Mouse (Mus musculus) stomach, embryonic 16.5 days (tissue): ENCODE data around the gene Fkbp8. TPM values are rescaled to one million over a fixed set of nuclear protein-coding genes. Genes with fewer than 3 reads are reported as not detected.
A peak's percentile ranks its signal among the peaks of the same experiment; 100 is the strongest.

Experiments used
- ATAC-seq: fragments of 200-750 bp; cut with Nextera tagmentation; 2 replicates; pipeline ENCODE4 v1.8.0; 2017; ENCODE audit warnings: moderate number of reproducible peaks, moderate TSS enrichment; ENCODE audit not compliant: insufficient read depth, low FRiP score
- H3K27ac ChIP-seq: fragments of 300-500 bp; sonication (generic); 2 replicates; pipeline ENCODE4 v1.5.1; 2014; ENCODE audit warnings: low read length
- H3K27me3 ChIP-seq: fragments of 300-500 bp; sonication (generic); 2 replicates; pipeline ENCODE4 v1.6.1; 2014; ENCODE audit warnings: low read length, control low read depth, mixed read lengths; ENCODE audit not compliant: control insufficient read depth, insufficient read depth
- H3K36me3 ChIP-seq: fragments of 300-500 bp; sonication (generic); 2 replicates; pipeline ENCODE4 v1.6.1; 2014; ENCODE audit warnings: low read length; ENCODE audit not compliant: control insufficient read depth, insufficient read depth
- H3K4me1 ChIP-seq: fragments of 300-500 bp; sonication (generic); 2 replicates; pipeline ENCODE4 v1.6.1; 2014; ENCODE audit warnings: low read length, control low read depth, mixed read lengths; ENCODE audit not compliant: control insufficient read depth, insufficient read depth
- H3K4me2 ChIP-seq: fragments of 300-500 bp; sonication (generic); 2 replicates; pipeline ENCODE4 v1.6.1; 2014; ENCODE audit warnings: low read depth, low read length, mixed read lengths
- H3K4me3 ChIP-seq: fragments of 300-500 bp; sonication (generic); replicated peaks from 2 replicates; pipeline ENCODE4 v1.5.1; 2014; ENCODE audit warnings: mild to moderate bottlenecking, low read length
- H3K9ac ChIP-seq: fragments of 300-500 bp; sonication (generic); 2 replicates; pipeline ENCODE4 v1.6.1; 2014; ENCODE audit warnings: low read length
- H3K9me3 ChIP-seq: fragments of 300-500 bp; sonication (generic); replicated peaks from 2 replicates; pipeline ENCODE4 v1.6.1; 2016; ENCODE audit warnings: low read length, control low read depth; ENCODE audit not compliant: control insufficient read depth
- WGBS: fragments of 180-500 bp; shearing (Covaris S2); extraction: QIAGEN DNeasy Blood & Tissue Kit; methylation state at CpG from one replicate; pipeline ENCODE4 v1.1.7; 2014; 5-methylcytosine and 5-hydroxymethylcytosine counted together
- polyA plus RNA-seq: library from polyadenylated mRNA; unstranded; fragments of >200 nt; fragmentation: Nextera tagmentation; extraction: Ambion mirVana; gene quantifications from 2 replicates; pipeline ENCODE4 v1.2.1, GENCODE M21; 2015

Gene Fkbp8
- polyA plus RNA-seq, 1 experiment from 2014 or later = 291 TPM

DNA sequence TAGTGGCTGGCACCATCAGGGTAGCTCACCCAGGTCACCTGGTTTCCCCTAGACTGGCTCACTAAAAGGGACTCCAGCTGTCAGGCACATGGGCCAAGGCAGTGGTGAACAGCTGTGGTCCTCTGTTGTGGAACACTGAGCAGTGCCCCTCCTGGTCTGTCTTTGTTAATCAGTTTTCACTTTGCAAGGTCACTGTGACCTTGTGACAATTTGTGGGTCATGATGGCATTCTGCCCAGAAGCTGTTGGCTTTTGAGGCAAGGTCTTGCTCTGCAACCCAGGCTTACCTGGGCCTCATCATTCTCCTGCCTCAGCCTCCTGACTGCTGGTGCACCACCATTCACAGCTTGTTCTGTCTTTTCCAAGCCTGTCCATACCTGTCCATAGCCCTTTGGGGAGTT, 42.8 kb downstream of the Fkbp8 start:
- 0 out of 2 replicates have a peak, but pooled peaks have one; percentile 2 for ATAC-seq
- Histone ChIP-seq H3K27me3 (no peaks in the 10 kb centered on the region), H3K27ac (no peak overlapping the region)

DNA sequence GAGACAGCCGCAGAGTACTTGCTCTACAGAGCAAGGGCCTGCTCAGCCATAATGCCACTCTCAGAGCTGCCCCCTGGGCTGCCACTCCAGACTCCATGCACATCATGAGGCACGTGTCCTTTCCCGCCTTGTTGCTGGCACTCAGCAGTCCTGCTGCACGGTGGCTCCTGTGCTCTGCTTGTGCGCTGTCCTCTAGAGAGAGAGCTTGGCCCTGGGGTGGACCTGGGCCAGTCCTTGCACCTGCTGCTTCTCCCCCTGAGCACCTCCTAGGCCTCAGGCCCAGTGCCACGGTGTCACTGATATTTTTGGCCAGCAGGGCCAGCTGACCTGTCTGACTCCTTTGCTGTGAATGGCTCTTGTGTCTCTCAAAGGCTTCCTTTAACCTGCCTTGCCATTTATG, 43.5 kb downstream of the Fkbp8 start:
- H3K4me3 ChIP-seq = no peak overlapping the region
- no peak overlapping the region for H3K27ac ChIP-seq
- no peaks in the 10 kb centered on the region for H3K4me1 ChIP-seq
- no peak overlapping the region for H3K9ac ChIP-seq
- H3K9me3 ChIP-seq = no peaks in the 10 kb centered on the region
- ATAC-seq = no peak
- no peaks in the 10 kb centered on the region for H3K27me3 ChIP-seq
- H3K36me3 ChIP-seq = no peaks in the 10 kb centered on the region
- H3K4me2 ChIP-seq = no peak overlapping the region
- 77% methylated on average over 6 of the region's 6 CpGs for WGBS

More for the DNA sequence above, 42.8 kb downstream of the Fkbp8 start:
- Histone ChIP-seq H3K4me3 (no peak overlapping the region), H3K4me1 (0 out of 2 replicates have a peak, but pooled peaks cover 6% of the 10 kb centered on the region), H3K9ac (no peak overlapping the region), H3K4me2 (no peak overlapping the region), H3K36me3 (no peaks in the 10 kb centered on the region), H3K9me3 (no peaks in the 10 kb centered on the region)

DNA sequence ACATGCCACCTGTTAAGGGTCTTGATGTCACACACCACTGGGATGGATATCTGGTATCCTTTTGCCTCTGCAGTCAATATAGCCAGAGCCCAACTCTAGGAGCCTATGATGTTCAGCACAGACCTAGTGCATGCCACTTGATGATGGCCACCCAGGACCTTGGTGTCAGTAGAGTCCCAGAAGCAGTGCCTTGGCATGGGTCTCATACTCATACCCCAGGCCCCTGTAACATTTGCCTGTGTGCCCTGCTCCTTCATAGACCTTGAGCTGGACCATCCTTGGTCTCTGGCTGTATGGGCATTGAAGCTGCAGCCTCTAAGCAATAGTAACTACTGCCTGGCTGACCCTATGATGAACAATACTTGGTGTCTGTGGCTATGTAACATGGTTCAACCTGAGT, 46.8 kb downstream of the Fkbp8 start:
- H3K4me3 ChIP-seq = no peak overlapping the region
- H3K27me3 ChIP-seq = no peaks in the 10 kb centered on the region
- H3K9ac ChIP-seq = no peak overlapping the region
- ATAC-seq = no peak
- peaks cover 4% of the 10 kb centered on the region; the same call in 1 of the 2 replicates for H3K36me3 ChIP-seq
- no peaks in the 10 kb centered on the region for H3K9me3 ChIP-seq
- no peak overlapping the region for H3K4me2 ChIP-seq
- no peaks in the 10 kb centered on the region for H3K4me1 ChIP-seq
- H3K27ac ChIP-seq = no peak overlapping the region

DNA sequence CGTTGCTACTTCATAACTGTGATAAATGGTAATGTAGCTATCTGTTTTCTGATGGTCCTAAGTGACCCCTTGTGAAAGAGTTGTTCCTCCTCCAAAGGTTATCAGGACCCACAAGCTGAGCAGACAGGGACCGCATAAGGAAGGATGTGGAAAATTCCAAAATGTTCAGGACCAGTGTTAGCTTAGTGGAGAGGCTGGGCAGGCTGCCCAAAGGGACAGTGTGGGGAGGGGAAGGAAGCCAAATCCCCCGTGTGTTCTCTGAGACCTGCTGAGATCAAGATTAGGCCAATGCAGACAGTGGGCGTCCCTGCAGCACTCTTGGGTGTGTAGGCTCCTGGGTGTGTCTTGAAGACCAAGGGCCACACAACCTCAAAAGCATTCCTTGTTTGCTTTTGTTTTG, 47.4 kb downstream of the Fkbp8 start:
- H3K4me2 ChIP-seq = no peak overlapping the region
- H3K36me3 ChIP-seq = peaks cover 4% of the 10 kb centered on the region; the same call in 1 of the 2 replicates
- H3K27ac ChIP-seq = no peak overlapping the region
- H3K27me3 ChIP-seq = no peaks in the 10 kb centered on the region
- H3K4me1 ChIP-seq = no peaks in the 10 kb centered on the region
- no peaks in the 10 kb centered on the region for H3K9me3 ChIP-seq
- no peak for ATAC-seq
- H3K4me3 ChIP-seq = no peak overlapping the region
- H3K9ac ChIP-seq = no peak overlapping the region
- WGBS = 61% methylated on average over 4 of the region's 4 CpGs

DNA sequence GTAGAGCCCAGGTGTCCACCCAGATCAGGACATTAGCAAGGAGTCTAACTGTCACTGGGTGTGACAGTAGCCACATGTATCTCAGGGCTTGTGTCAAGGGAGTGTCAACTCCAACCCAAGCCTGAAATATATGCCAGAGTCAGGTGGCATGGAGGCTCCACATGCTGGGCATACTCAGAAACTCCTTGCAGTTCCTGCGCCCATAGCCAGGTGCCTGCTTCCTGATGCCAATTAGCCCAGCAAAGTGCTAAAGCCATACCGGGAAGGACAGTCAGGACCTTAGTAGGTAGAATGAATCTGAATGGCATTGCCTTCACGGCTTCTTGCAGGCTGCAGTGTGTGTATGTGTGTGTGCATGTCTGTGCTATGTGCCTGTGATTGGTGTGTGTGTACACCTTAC, 49.7 kb downstream of the Fkbp8 start:
- WGBS = 92% methylated on average over 3 of the region's 3 CpGs

DNA sequence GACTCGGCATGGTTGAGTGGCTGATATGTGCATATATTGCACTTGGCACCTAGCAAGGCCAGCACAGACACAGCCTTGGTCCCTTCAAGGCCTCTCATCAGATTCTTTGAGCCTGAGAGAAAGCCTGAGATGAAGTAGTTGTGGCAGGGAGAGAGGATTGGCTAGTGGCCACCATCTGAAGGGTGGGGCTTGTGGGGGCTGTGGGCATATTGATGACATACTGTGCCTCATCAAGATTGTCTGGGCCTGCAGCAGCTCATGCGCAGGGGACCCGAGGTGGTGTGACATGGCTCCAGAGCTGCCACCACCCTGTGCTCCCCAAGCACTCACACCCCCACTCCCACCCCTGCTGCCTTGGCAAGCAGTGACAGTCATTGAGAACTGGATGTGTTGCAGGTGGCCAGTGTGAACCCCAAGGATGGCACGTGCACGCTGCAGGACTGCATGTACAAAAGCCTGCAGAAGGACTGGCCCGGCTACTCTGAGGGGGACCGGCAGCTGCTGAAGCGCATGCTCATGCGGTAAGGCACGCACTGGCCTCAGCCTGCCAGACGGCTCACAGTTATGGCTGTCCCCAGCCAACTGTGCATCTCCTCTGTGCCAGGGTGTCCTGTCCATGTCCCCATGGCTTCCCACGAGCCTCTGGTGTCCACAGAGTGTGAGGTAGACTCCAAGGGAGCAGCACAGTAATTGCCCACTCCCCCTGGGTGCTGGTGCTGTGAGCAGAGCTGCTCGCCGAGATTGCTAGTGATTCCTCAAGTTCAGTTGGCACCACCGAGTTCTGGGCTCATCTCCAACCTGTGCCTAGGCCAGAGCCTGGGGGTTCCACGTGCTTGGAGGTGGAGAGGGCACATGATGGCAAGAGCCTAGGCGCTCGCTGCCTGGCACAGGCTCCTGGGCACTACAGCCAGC, 56.2 kb downstream of the Fkbp8 start:
- no peaks in the 10 kb centered on the region for H3K27me3 ChIP-seq
- H3K27ac ChIP-seq = no peak overlapping the region
- no peak overlapping the region for H3K4me2 ChIP-seq
- H3K9me3 ChIP-seq = no peaks in the 10 kb centered on the region
- H3K36me3 ChIP-seq = peaks cover 20% of the 10 kb centered on the region
- no peaks in the 10 kb centered on the region for H3K4me1 ChIP-seq
- WGBS = 91% methylated on average over 18 of the region's 18 CpGs
- H3K9ac ChIP-seq = no peak overlapping the region
- no peak for ATAC-seq
- no peak overlapping the region for H3K4me3 ChIP-seq

More for the DNA sequence above, 49.7 kb downstream of the Fkbp8 start:
- Histone ChIP-seq H3K27me3 (no peaks in the 10 kb centered on the region), H3K27ac (no peak overlapping the region), H3K9ac (no peak overlapping the region), H3K9me3 (no peaks in the 10 kb centered on the region), H3K4me3 (no peak overlapping the region), H3K4me1 (no peaks in the 10 kb centered on the region), H3K4me2 (no peak overlapping the region), H3K36me3 (peaks cover 13% of the 10 kb centered on the region)
- ATAC-seq = no peak

DNA sequence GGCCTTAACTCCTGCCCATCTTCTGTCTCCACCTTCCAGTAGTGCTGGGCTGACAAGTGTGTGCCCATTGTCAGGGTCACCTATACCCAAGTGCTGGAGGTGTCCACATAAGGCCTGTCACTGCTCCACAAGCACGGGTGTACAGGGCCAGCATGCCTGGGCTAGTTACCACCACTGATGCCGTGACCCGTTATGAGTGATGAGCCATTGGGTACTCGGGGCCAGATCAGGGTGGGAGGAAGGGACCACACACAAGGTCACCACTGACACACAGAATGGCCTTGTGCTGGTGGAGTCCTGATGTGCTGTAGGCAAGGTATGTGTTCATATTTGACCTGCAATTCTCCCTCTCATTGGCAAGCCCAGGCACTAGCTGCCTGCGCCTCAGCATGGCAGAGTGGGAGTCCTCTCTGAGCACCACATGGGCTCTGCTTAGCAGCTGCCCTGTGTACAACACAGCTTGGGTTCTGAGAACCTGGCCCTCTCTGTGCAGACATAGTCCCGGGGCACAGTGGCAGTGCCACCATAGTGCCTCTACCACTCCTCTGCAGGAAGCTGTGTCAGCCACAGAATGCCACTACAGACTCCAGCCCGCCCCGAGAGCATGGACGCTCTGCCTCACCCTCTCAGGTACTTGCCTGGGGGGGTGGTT, 57.2 kb downstream of the Fkbp8 start:
- Histone ChIP-seq H3K27me3 (no peaks in the 10 kb centered on the region), H3K4me2 (no peak overlapping the region), H3K9me3 (no peaks in the 10 kb centered on the region), H3K4me1 (no peaks in the 10 kb centered on the region), H3K36me3 (peaks cover 22% of the 10 kb centered on the region), H3K27ac (no peak overlapping the region), H3K4me3 (no peak overlapping the region), H3K9ac (no peak overlapping the region)
- 86% methylated on average over 9 of the region's 9 CpGs for WGBS
- ATAC-seq = no peak

Other genes starting within 250 kb of the Fkbp8 start
- gene Homer3, start 244.9 kb upstream of the Fkbp8 start, polyA plus RNA-seq = 27.3 and 32.5 TPM in 2 replicates
- 48.8 and 50.4 TPM in 2 replicates for gene Ddx49, start 225.2 kb upstream of the Fkbp8 start, polyA plus RNA-seq
- gene Cope, start 225.2 kb upstream of the Fkbp8 start, polyA plus RNA-seq = 354 and 410 TPM in 2 replicates
- 3.8 and 4.1 TPM in 2 replicates for gene Cers1, start 211.9 kb upstream of the Fkbp8 start, polyA plus RNA-seq
- gene Gdf1, start 197.9 kb upstream of the Fkbp8 start, polyA plus RNA-seq = 1.4 and 2.1 TPM in 2 replicates
- 7.4 and 8.2 TPM in 2 replicates for gene Upf1, start 174.4 kb upstream of the Fkbp8 start, polyA plus RNA-seq
- gene Comp, start 154.2 kb upstream of the Fkbp8 start, polyA plus RNA-seq = 0.15 and 0.25 TPM in 2 replicates
- 13.9 and 16.2 TPM in 2 replicates for gene Crtc1, start 88.1 kb upstream of the Fkbp8 start, polyA plus RNA-seq
- 24.2 and 24.9 TPM in 2 replicates for gene Klhl26, start 50.8 kb upstream of the Fkbp8 start, polyA plus RNA-seq
- 2.8 and 4.3 TPM in 2 replicates for gene Tmem59l, start 40.4 kb upstream of the Fkbp8 start, polyA plus RNA-seq
- 3.4 and 4.9 TPM in 2 replicates for gene Crlf1, start 34.6 kb upstream of the Fkbp8 start, polyA plus RNA-seq
- gene Rex1bd, start 21.0 kb upstream of the Fkbp8 start, polyA plus RNA-seq = 118 and 125 TPM in 2 replicates
- 719 and 930 TPM in 2 replicates for gene Uba52, start 16.9 kb upstream of the Fkbp8 start, polyA plus RNA-seq
- 53.6 and 53.9 TPM in 2 replicates for gene Kxd1, start 232 bp downstream of the Fkbp8 start, polyA plus RNA-seq
- 18.6 and 20.5 TPM in 2 replicates for gene Ell, start 11.7 kb downstream of the Fkbp8 start, polyA plus RNA-seq
- gene Isyna1, start 66.6 kb downstream of the Fkbp8 start, polyA plus RNA-seq = 104 and 111 TPM in 2 replicates
- 65.2 and 68.3 TPM in 2 replicates for gene Ssbp4, start 81.1 kb downstream of the Fkbp8 start, polyA plus RNA-seq
- gene Lrrc25, start 88.4 kb downstream of the Fkbp8 start, polyA plus RNA-seq = 2.9 and 3.0 TPM in 2 replicates
- 0.57 and 0.60 TPM in 2 replicates for gene Gdf15, start 104.7 kb downstream of the Fkbp8 start, polyA plus RNA-seq
- 47.4 and 57.5 TPM in 2 replicates for gene Pgpep1, start 132.7 kb downstream of the Fkbp8 start, polyA plus RNA-seq
- 154 and 173 TPM in 2 replicates for gene Lsm4, start 145.5 kb downstream of the Fkbp8 start, polyA plus RNA-seq
- gene Jund, start 171.2 kb downstream of the Fkbp8 start, polyA plus RNA-seq = 22.5 and 30.0 TPM in 2 replicates
- gene Iqcn, start 175.7 kb downstream of the Fkbp8 start, polyA plus RNA-seq = not detected in 2 replicates
- gene Gm3336, start 190.8 kb downstream of the Fkbp8 start, polyA plus RNA-seq = 2.0 and 4.2 TPM in 2 replicates
- gene Pde4c, start 196.0 kb downstream of the Fkbp8 start, polyA plus RNA-seq = 0.23 and 0.84 TPM in 2 replicates
- gene Rab3a, start 227.0 kb downstream of the Fkbp8 start, polyA plus RNA-seq = 23.4 and 23.8 TPM in 2 replicates
- gene Mpv17l2, start 233.2 kb downstream of the Fkbp8 start, polyA plus RNA-seq = 47.6 and 54.3 TPM in 2 replicates
- 57.6 and 60.8 TPM in 2 replicates for gene Pik3r2, start 249.0 kb downstream of the Fkbp8 start, polyA plus RNA-seq